Mouse (Mus musculus) forebrain, postnatal 0 days (tissue): Measurements from ENCODE around the gene Lrp10. TPM values are rescaled to one million over a fixed set of nuclear protein-coding genes. Genes with fewer than 3 reads are reported as not detected.

Experiments used
- ATAC-seq: fragments of 200-750 bp; cut with Nextera tagmentation; 2 replicates; pipeline ENCODE4 v1.8.0; 2017; ENCODE audit warnings: mild to moderate bottlenecking, moderate library complexity
- DNase-seq: peaks from one replicate; pipeline ENCODE4 v3.0.0-alpha.2; 2015
- H3K27ac ChIP-seq: fragments of 300-500 bp; sonication (generic); 2 replicates; pipeline ENCODE4 v1.5.1; 2014; ENCODE audit warnings: low read depth, mild to moderate bottlenecking, antibody characterized with exemption, low read length, moderate library complexity, mixed read lengths
- H3K27me3 ChIP-seq: fragments of 300-500 bp; sonication (generic); 2 replicates; pipeline ENCODE4 v1.6.1; 2014; ENCODE audit warnings: mild to moderate bottlenecking, low read length, mixed read lengths; ENCODE audit not compliant: insufficient read depth
- H3K36me3 ChIP-seq: fragments of 300-500 bp; sonication (generic); 2 replicates; pipeline ENCODE4 v1.6.1; 2014; ENCODE audit warnings: mild to moderate bottlenecking, moderate library complexity; ENCODE audit not compliant: insufficient read depth
- H3K4me1 ChIP-seq: fragments of 300-500 bp; sonication (generic); 2 replicates; pipeline ENCODE4 v1.6.1; 2014; ENCODE audit warnings: antibody characterized with exemption; ENCODE audit not compliant: insufficient read depth
- H3K4me2 ChIP-seq: fragments of 300-500 bp; sonication (generic); 2 replicates; pipeline ENCODE4 v1.6.1; 2014; ENCODE audit warnings: low read depth, mild to moderate bottlenecking, moderate library complexity
- H3K4me3 ChIP-seq: fragments of 300-500 bp; sonication (generic); 2 replicates; pipeline ENCODE4 v1.5.1; 2014; ENCODE audit warnings: low read depth, low read length, mixed read lengths
- H3K9ac ChIP-seq: fragments of 300-500 bp; sonication (generic); 2 replicates; pipeline ENCODE4 v1.6.1; 2014; ENCODE audit warnings: mild to moderate bottlenecking
- H3K9me3 ChIP-seq: fragments of 300-500 bp; sonication (generic); 2 replicates; pipeline ENCODE4 v1.6.1; 2016; ENCODE audit warnings: low read length
- CTCF ChIP-seq: sonication (generic); IDR thresholded peaks from 2 replicates; pipeline ENCODE4 v1.5.1; 2016; ENCODE audit warnings: antibody characterized with exemption, control low read depth, low read depth
- WGBS: fragments of 180-500 bp; shearing (Covaris S2); extraction: QIAGEN DNeasy Blood & Tissue Kit; methylation state at CpG from one replicate; pipeline ENCODE4 v1.1.7; 2014; 5-methylcytosine and 5-hydroxymethylcytosine counted together
- polyA plus RNA-seq: library from polyadenylated mRNA; unstranded; fragments of >200 nt; fragmentation: Nextera tagmentation; extraction: Ambion mirVana; gene quantifications from 2 replicates; pipeline ENCODE4 v1.2.1, GENCODE M21; 2015
- total RNA-seq: library from RNA; depleted of rRNA; stranded (reverse); fragments of >200 nt; gene quantifications from 2 replicates; pipeline ENCODE4 v1.2.3, GENCODE M21; 2014; rRNA removed

The Lrp10 gene
- total RNA-seq, result 39.6 and 45.8 TPM in 2 replicates
- polyA plus RNA-seq, result 38.0 and 38.5 TPM in 2 replicates

GRCm38 (mm10) chr14:54463959-54464292 is at the start of gene Lrp10:
Gene Lrp10, plus strand, starts transcription at chr14:54464137.
- peaks cover 16% of the 10 kb centered on the region for H3K36me3 ChIP-seq
- ATAC-seq (peak; percentile 91), DNase-seq (peak; percentile 85)
- H3K27ac ChIP-seq, result peak within 1 kb of the TSS; percentile 67
- peak within 1 kb of the TSS; percentile 83 for H3K4me3 ChIP-seq
- no peaks in the 10 kb centered on the region for H3K4me1 ChIP-seq
- peak within 1 kb of the TSS; percentile 81 for H3K9ac ChIP-seq
- H3K27me3 ChIP-seq, result no peaks in the 10 kb centered on the region
- H3K4me2 ChIP-seq, result peak within 1 kb of the TSS; percentile 91
- no peaks in the 10 kb centered on the region for H3K9me3 ChIP-seq
- TF ChIP-seq CTCF, result no peak
- WGBS, result under 1% methylated on average over 34 of the region's 35 CpGs

GRCm38 (mm10) chr14:54415241-54416020 is 48.5 kb upstream of the Lrp10 start:
- no peak overlapping the region for H3K4me2 ChIP-seq
- H3K9ac ChIP-seq, result no peak overlapping the region
- no peak for ATAC-seq
- no peak for TF ChIP-seq CTCF
- H3K9me3 ChIP-seq, result no peaks in the 10 kb centered on the region
- 20% methylated on average over 13 of the region's 13 CpGs for WGBS
- H3K36me3 ChIP-seq, result no peaks in the 10 kb centered on the region
- no peaks in the 10 kb centered on the region for H3K4me1 ChIP-seq
- H3K27ac ChIP-seq, result no peak overlapping the region
- H3K4me3 ChIP-seq, result no peak overlapping the region
- no peak for DNase-seq
- no peaks in the 10 kb centered on the region for H3K27me3 ChIP-seq

- no peak for DNase-seq
- ATAC-seq, result no peak
- H3K36me3 ChIP-seq, result no peaks in the 10 kb centered on the region
- H3K4me2 ChIP-seq, result no peak overlapping the region
- 39% methylated on average over 5 of the region's 5 CpGs for WGBS
- no peak overlapping the region for H3K4me3 ChIP-seq
- no peaks in the 10 kb centered on the region for H3K9me3 ChIP-seq
- no peaks in the 10 kb centered on the region for H3K27me3 ChIP-seq
- no peak for TF ChIP-seq CTCF
- H3K9ac ChIP-seq, result no peak overlapping the region
- no peak overlapping the region for H3K27ac ChIP-seq
- H3K4me1 ChIP-seq, result no peaks in the 10 kb centered on the region
Observed at GRCm38 (mm10) chr14:54416229-54416775, 47.6 kb upstream of the Lrp10 start.

- Histone ChIP-seq H3K4me1 (no peaks in the 10 kb centered on the region), H3K9me3 (no peaks in the 10 kb centered on the region), H3K27ac (no peak overlapping the region), H3K4me3 (no peak overlapping the region), H3K36me3 (no peaks in the 10 kb centered on the region), H3K4me2 (no peak overlapping the region), H3K9ac (no peak overlapping the region), H3K27me3 (no peaks in the 10 kb centered on the region)
- ATAC-seq (no peak), DNase-seq (no peak)
- TF ChIP-seq CTCF, result no peak
- 55% methylated on average over 4 of the region's 4 CpGs for WGBS
Observed at GRCm38 (mm10) chr14:54416830-54417229, 47.1 kb upstream of the Lrp10 start.

- H3K36me3 ChIP-seq, result no peaks in the 10 kb centered on the region
- DNase-seq (no peak), ATAC-seq (no peak)
- H3K4me2 ChIP-seq, result no peak within 1 kb of the TSS
- H3K27ac ChIP-seq, result no peak within 1 kb of the TSS
- H3K9ac ChIP-seq, result no peak within 1 kb of the TSS
- 15% methylated on average over 19 of the region's 19 CpGs for WGBS
- H3K4me3 ChIP-seq, result no peak within 1 kb of the TSS
- no peaks in the 10 kb centered on the region for H3K27me3 ChIP-seq
- TF ChIP-seq CTCF, result peak; percentile 31
- no peaks in the 10 kb centered on the region for H3K4me1 ChIP-seq
- H3K9me3 ChIP-seq, result no peaks in the 10 kb centered on the region
Observed at GRCm38 (mm10) chr14:54417623-54418081, 46.3 kb upstream of the Lrp10 start, which contains the start of gene Slc7a7. Gene Slc7a7, minus strand, starts transcription at chr14:54417780.

DNA sequence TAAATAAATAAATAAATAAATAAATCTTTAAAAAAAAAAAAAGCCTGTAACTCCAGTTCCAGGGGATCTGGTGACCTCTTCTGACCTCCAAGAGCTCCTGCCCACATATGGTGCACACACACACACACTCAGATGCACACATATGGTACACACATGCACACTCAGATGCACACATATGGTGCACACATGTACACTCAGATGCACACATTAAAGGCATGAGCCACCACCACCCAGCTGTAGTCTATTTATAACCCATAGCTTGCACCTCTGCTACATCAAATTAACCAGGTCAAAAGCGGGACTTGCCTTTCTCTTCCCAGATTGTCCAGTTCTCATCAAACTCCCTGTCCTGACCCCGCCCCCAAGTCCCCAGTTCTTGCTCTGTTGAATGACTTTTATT is 42.9 kb upstream of the Lrp10 start:
- no peak for TF ChIP-seq CTCF
- ATAC-seq, result no peak
- 86% methylated on average over 2 of the region's 2 CpGs for WGBS

DNA sequence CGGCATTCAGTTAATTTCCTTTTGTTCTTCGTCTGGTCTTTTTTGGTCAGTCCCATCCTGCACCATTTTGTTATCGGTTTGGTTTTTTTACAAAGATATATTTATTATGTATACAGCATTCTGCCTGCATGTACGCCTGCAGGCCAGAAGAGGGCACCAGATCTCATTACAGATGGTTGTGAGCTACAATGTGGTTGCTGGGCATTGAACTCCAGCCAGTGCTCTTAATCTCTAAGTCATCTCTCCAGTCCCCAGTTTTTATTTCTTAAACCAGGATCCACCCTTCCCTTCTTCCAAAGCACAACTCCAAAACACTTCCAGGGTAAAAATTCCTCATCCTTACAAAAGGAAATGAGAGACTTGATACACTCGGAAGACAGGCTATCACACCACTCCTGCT is 40.5 kb upstream of the Lrp10 start:
- Histone ChIP-seq H3K4me2 (no peak overlapping the region), H3K4me3 (no peak overlapping the region), H3K27me3 (no peaks in the 10 kb centered on the region), H3K9me3 (no peaks in the 10 kb centered on the region), H3K36me3 (no peaks in the 10 kb centered on the region), H3K4me1 (no peaks in the 10 kb centered on the region; the same call in 1 of the 2 replicates), H3K9ac (no peak overlapping the region), H3K27ac (no peak overlapping the region)
- WGBS, result 62% methylated on average over 5 of the region's 5 CpGs
- ATAC-seq (no peak), DNase-seq (no peak)
- peak; percentile 62 for TF ChIP-seq CTCF

More for the DNA sequence above, 42.9 kb upstream of the Lrp10 start:
- Histone ChIP-seq H3K36me3 (no peaks in the 10 kb centered on the region), H3K9me3 (no peaks in the 10 kb centered on the region), H3K27ac (no peak overlapping the region), H3K4me2 (no peak overlapping the region), H3K27me3 (no peaks in the 10 kb centered on the region), H3K9ac (no peak overlapping the region), H3K4me3 (no peak overlapping the region), H3K4me1 (no peaks in the 10 kb centered on the region; the same call in 1 of the 2 replicates)
- DNase-seq, result no peak
